Comparison of ENCODE assay signal across 28 mouse cellular contexts in the genomic region with DNA sequence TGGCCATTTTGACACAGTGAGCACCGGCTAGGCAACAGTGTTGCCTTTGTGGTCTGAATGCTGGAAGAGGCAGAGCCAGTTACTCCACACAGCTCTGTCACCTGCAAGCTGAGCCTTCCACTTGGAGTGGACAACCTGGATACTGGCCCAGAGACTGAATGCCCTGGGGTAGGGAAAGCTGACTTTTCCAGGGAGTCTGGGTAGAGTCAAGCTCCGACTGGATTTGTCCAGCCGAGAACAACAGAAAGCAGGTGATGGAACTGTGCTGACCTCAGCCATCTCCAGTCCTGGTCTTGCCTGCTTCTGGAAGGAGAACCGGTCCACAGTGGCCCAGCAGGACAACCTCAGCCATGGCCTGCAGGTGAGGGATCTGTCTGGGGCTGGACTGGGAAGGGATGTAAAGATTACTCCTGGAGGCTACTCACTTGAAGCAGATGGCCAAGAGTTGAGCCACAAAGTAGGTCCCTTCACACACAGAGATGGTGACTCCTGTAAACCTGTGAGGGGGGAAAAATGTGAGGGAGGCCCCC. TPM values are rescaled to one million over a fixed set of nuclear protein-coding genes. Genes with fewer than 3 reads are reported as not detected.
DNase-seq lines count a peak whose midpoint lies in the region; ATAC-seq and TF ChIP-seq lines count a peak whose summit lies in the region.
"Had no signal": no experiment of that assay in that cellular context is flagged by ENCODE, and none has a peak within 500 bp of the region (broad histone marks: within the 10 kb centered on the region; RNA-seq: fewer than 3 reads in every experiment).

No protein-coding gene starts in this region.

- H3K4me1 ChIP-seq in hindbrain, postnatal 0 days (ENCODE audit: insufficient read depth, low read length) = no peaks in the 10 kb centered on the region
- no peaks in the 10 kb centered on the region for H3K4me1 ChIP-seq in hindbrain, embryonic 12.5 days
- H3K4me1 ChIP-seq in kidney, adult 2 months (ENCODE audit: control insufficient read depth, insufficient read depth, low read length) = no peaks in the 10 kb centered on the region
- H3K4me1 ChIP-seq in kidney, embryonic 14.5 days (ENCODE audit: control insufficient read depth, insufficient read depth, low read length) = no peaks in the 10 kb centered on the region
- H3K4me1 ChIP-seq: embryonic facial prominence, embryonic 12.5 days; embryonic facial prominence, embryonic 15.5 days; hindbrain, embryonic 13.5 days had no signal

- H3K36me3 ChIP-seq in hindbrain, postnatal 0 days (ENCODE audit: insufficient read depth, low read length) = no peaks in the 10 kb centered on the region
- no peaks in the 10 kb centered on the region for H3K36me3 ChIP-seq in hindbrain, embryonic 12.5 days
- H3K36me3 ChIP-seq in kidney, adult 2 months (ENCODE audit: control insufficient read depth, insufficient read depth, low read length) = no peaks in the 10 kb centered on the region
- no peaks in the 10 kb centered on the region for H3K36me3 ChIP-seq in kidney, embryonic 14.5 days (ENCODE audit: control insufficient read depth, insufficient read depth, low read length)
- H3K36me3 ChIP-seq: embryonic facial prominence, embryonic 12.5 days; embryonic facial prominence, embryonic 15.5 days; G1E; hindbrain, embryonic 13.5 days had no signal

- no peak overlapping the region for H3K9ac ChIP-seq in hindbrain, postnatal 0 days (replicated peaks; ENCODE audit: low read length)
- no peak overlapping the region for H3K9ac ChIP-seq in hindbrain, embryonic 12.5 days
- no peak overlapping the region for H3K9ac ChIP-seq in kidney, embryonic 14.5 days (ENCODE audit: low read depth, low read length)
- H3K9ac ChIP-seq: embryonic facial prominence, embryonic 12.5 days; embryonic facial prominence, embryonic 15.5 days; forebrain, postnatal 0 days; hindbrain, embryonic 13.5 days had no signal

- no peaks in the 10 kb centered on the region for H3K9me3 ChIP-seq in hindbrain, postnatal 0 days (ENCODE audit: low read length)
- no peaks in the 10 kb centered on the region for H3K9me3 ChIP-seq in hindbrain, embryonic 12.5 days (replicated peaks)
- no peaks in the 10 kb centered on the region for H3K9me3 ChIP-seq in kidney, embryonic 14.5 days (ENCODE audit: control insufficient read depth, low read length)
- H3K9me3 ChIP-seq: embryonic facial prominence, embryonic 12.5 days; embryonic facial prominence, embryonic 15.5 days; hindbrain, embryonic 13.5 days had no signal

- ATAC-seq in hindbrain, postnatal 0 days = 0 out of 2 replicates have a peak, but pooled peaks have one; percentile 12
- ATAC-seq in hindbrain, embryonic 12.5 days (ENCODE audit: low FRiP score) = no peak
- no peak for ATAC-seq in kidney, embryonic 14.5 days (ENCODE audit: low FRiP score, low TSS enrichment)
- ATAC-seq: forebrain, embryonic 14.5 days; forebrain, postnatal 0 days; hindbrain, embryonic 16.5 days; Patski had no signal

- TF ChIP-seq POLR2A in kidney, adult 2 months (IDR thresholded peaks at IDR 0.05; ENCODE audit: low read depth, low read length) = no peak

- H3K27me3 ChIP-seq in hindbrain, postnatal 0 days (ENCODE audit: insufficient read depth, low read length) = no peaks in the 10 kb centered on the region
- no peaks in the 10 kb centered on the region for H3K27me3 ChIP-seq in hindbrain, embryonic 12.5 days
- H3K27me3 ChIP-seq in kidney, adult 2 months (replicated peaks; ENCODE audit: control insufficient read depth, insufficient read depth, low read length) = no peaks in the 10 kb centered on the region
- no peaks in the 10 kb centered on the region for H3K27me3 ChIP-seq in kidney, embryonic 14.5 days (ENCODE audit: control insufficient read depth, insufficient read depth, low read length)
- H3K27me3 ChIP-seq: CH12.LX; embryonic facial prominence, embryonic 12.5 days; embryonic facial prominence, embryonic 15.5 days; hindbrain, embryonic 13.5 days; Patski had no signal

- intact Hi-C loops in gastrocnemius, postnatal 36 days (cut with DNase I) = loop anchor here (5.0 kb wide), 1 partner anchor 46 kb away; a partner anchor contains a TSS

- TF ChIP-seq CTCF in hindbrain, postnatal 0 days (IDR thresholded peaks at IDR 0.05; ENCODE audit: low read depth) = no peak
- no peak for TF ChIP-seq CTCF in kidney, adult 2 months (conservative IDR thresholded peaks at IDR 0.05; ENCODE audit: insufficient read depth, insufficient read length, low read depth, low read length)

- H3K4me3 ChIP-seq in hindbrain, postnatal 0 days (ENCODE audit: low read length) = no peak overlapping the region
- no peak overlapping the region for H3K4me3 ChIP-seq in hindbrain, embryonic 12.5 days
- H3K4me3 ChIP-seq in kidney, adult 2 months (ENCODE audit: insufficient read depth, low read depth, low read length) = no peak overlapping the region
- H3K4me3 ChIP-seq in kidney, embryonic 14.5 days (ENCODE audit: low read length) = no peak overlapping the region
- H3K4me3 ChIP-seq: embryonic facial prominence, embryonic 12.5 days; embryonic facial prominence, embryonic 15.5 days; gastrocnemius, adult 2 months; heart, adult 2 months; hindbrain, embryonic 13.5 days had no signal

- DNase-seq in hindbrain, postnatal 0 days (ENCODE audit: low spot score) = no peak
- DNase-seq in kidney, adult 2 months = peak; percentile 81
- peak; percentile 73 for DNase-seq in kidney, adult 9 months
- peak; percentile 64 for DNase-seq in kidney, postnatal 14 days
- no peak for DNase-seq in adipocyte (ENCODE audit: low spot score)
- DNase-seq in gastrocnemius, postnatal 36 days = no peak
- DNase-seq: adrenal gland, adult 2 months; adrenal gland, postnatal 14 days; cerebellum, adult 11 months; cerebellum, adult 2 months; cerebellum, adult 9-11 months; cerebellum, postnatal 25 days; forebrain, postnatal 0 days; gastrocnemius, adult 2 months; gastrocnemius, postnatal 14 days; heart, adult 2 months had no signal

- no peak overlapping the region for H3K27ac ChIP-seq in hindbrain, postnatal 0 days
- H3K27ac ChIP-seq in hindbrain, embryonic 12.5 days = no peak overlapping the region
- H3K27ac ChIP-seq in kidney, adult 2 months (ENCODE audit: insufficient read depth, low read depth, low read length) = no peak overlapping the region
- no peak overlapping the region for H3K27ac ChIP-seq in kidney, embryonic 14.5 days (ENCODE audit: low read depth, low read length)
- H3K27ac ChIP-seq: embryonic facial prominence, embryonic 12.5 days; embryonic facial prominence, embryonic 15.5 days; gastrocnemius, adult 2 months; heart, adult 2 months; hindbrain, embryonic 13.5 days had no signal

- WGBS in hindbrain, postnatal 0 days = 91% methylated on average over 4 of the region's 4 CpGs
- 91% methylated on average over 4 of the region's 4 CpGs for WGBS in hindbrain, embryonic 12.5 days
- 72% methylated on average over 4 of the region's 4 CpGs for WGBS in kidney, adult 2 months
- 87% methylated on average over 4 of the region's 4 CpGs for WGBS in kidney, embryonic 14.5 days

- H3K4me2 ChIP-seq in hindbrain, postnatal 0 days (ENCODE audit: low read depth, low read length) = no peak overlapping the region
- no peak overlapping the region for H3K4me2 ChIP-seq in hindbrain, embryonic 12.5 days (replicated peaks)
- no peak overlapping the region for H3K4me2 ChIP-seq in kidney, embryonic 14.5 days (replicated peaks; ENCODE audit: low read depth, low read length)
- H3K4me2 ChIP-seq: embryonic facial prominence, embryonic 12.5 days; embryonic facial prominence, embryonic 15.5 days; heart, embryonic 11.5 days; hindbrain, embryonic 13.5 days had no signal

RNA-seq across cellular contexts. Expression of a gene that starts 18.8 kb away (rescaled TPM):
- 2.0 and 2.6 TPM in 2 replicates for total RNA-seq in hindbrain, postnatal 0 days (2014; rRNA removed)
- 3.8 and 4.6 TPM in 2 replicates for polyA plus RNA-seq in hindbrain, postnatal 0 days (2015; fragmentation: Nextera tagmentation; extraction: Ambion mirVana)
- 0.10 and 0.12 TPM in 2 replicates for polyA plus RNA-seq in hindbrain, embryonic 12.5 days (2016; fragmentation: Nextera tagmentation; extraction: Ambion mirVana)
- 13.4 and 19.2 TPM in 2 replicates for polyA plus RNA-seq in kidney, adult 2 months (2012; rRNA removed)
- polyA plus RNA-seq in kidney, embryonic 14.5 days (2014; fragmentation: Nextera tagmentation; extraction: Ambion mirVana) = 1.4 and 1.8 TPM in 2 replicates
- total RNA-seq in gastrocnemius, postnatal 36 days (2021) = under 1 TPM; 0.02 to 0.03 TPM
- total RNA-seq: hematopoietic stem cell, adult 5-6 weeks had no signal
- polyA plus RNA-seq: G1E had no signal

RNA-seq across cellular contexts. Expression of a gene that starts 24.2 kb away (rescaled TPM):
- 18.2 and 37.1 TPM in 2 replicates for total RNA-seq in hindbrain, postnatal 0 days (2014; rRNA removed)
- 29.4 and 32.1 TPM in 2 replicates for polyA plus RNA-seq in hindbrain, postnatal 0 days (2015; fragmentation: Nextera tagmentation; extraction: Ambion mirVana)
- polyA plus RNA-seq in hindbrain, embryonic 12.5 days (2016; fragmentation: Nextera tagmentation; extraction: Ambion mirVana) = 38.7 and 46.7 TPM in 2 replicates
- polyA plus RNA-seq in kidney, adult 2 months (2012; rRNA removed) = 3.3 and 4.1 TPM in 2 replicates
- 5.4 and 7.8 TPM in 2 replicates for polyA plus RNA-seq in kidney, embryonic 14.5 days (2014; fragmentation: Nextera tagmentation; extraction: Ambion mirVana)
- total RNA-seq in gastrocnemius, postnatal 36 days (2021) = 1 to 10 TPM; 1.6 to 2.0 TPM
- polyA plus RNA-seq: G1E had no signal

RNA-seq across cellular contexts. Expression of a gene that starts 47.6 kb away (rescaled TPM):
- total RNA-seq in hindbrain, postnatal 0 days (2014; rRNA removed) = 6.8 and 27.5 TPM in 2 replicates
- 4.2 and 4.8 TPM in 2 replicates for polyA plus RNA-seq in hindbrain, postnatal 0 days (2015; fragmentation: Nextera tagmentation; extraction: Ambion mirVana)
- 9.5 and 9.7 TPM in 2 replicates for polyA plus RNA-seq in hindbrain, embryonic 12.5 days (2016; fragmentation: Nextera tagmentation; extraction: Ambion mirVana)
- 14.3 and 17.8 TPM in 2 replicates for polyA plus RNA-seq in kidney, adult 2 months (2012; rRNA removed)
- polyA plus RNA-seq in kidney, embryonic 14.5 days (2014; fragmentation: Nextera tagmentation; extraction: Ambion mirVana) = 23.1 and 27.5 TPM in 2 replicates
- total RNA-seq in gastrocnemius, postnatal 36 days (2021) = 10 to 100 TPM; 10.2 to 13.3 TPM
- total RNA-seq: G1E had no signal
- polyA plus RNA-seq: G1E had no signal

Comparison
In these comparisons a context has a peak if more than half of its experiments do, and no peak if none do; other contexts are left out.
1. DNase-seq: peak in kidney, adult 2 months (single experiment), kidney, adult 9 months (single experiment) and kidney, postnatal 14 days (single experiment); none in hindbrain, postnatal 0 days (single experiment), adipocyte (single experiment) and gastrocnemius, postnatal 36 days (0 of 2).